Mouse (Mus musculus) T-helper 2 cell (primary cell): Measurements from ENCODE around the gene E2f4.

Experiments
- in situ Hi-C: fragments of 300-600 bp; cut with MboI, MseI; formaldehyde crosslinking; loops from one replicate; pipeline ENCODE4 v1.15.1; 2025; ENCODE audit warnings: high pct_unique_total_duplicates

E2f4 gene

GRCm38 (mm10) chr8:105297511-105298192 is at the start of gene E2f4:
E2f4 (plus strand) TSS chr8:105297663.
- in situ Hi-C loops: no loop called here

- in situ Hi-C loops: no loop called here
Observed at GRCm38 (mm10) chr8:105251954-105252353, 45.5 kb upstream of the E2f4 start.

GRCm38 (mm10) chr8:105252680-105253537 is 44.6 kb upstream of the E2f4 start:
- in situ Hi-C loops: no loop called here

GRCm38 (mm10) chr8:105253766-105254151 is 43.7 kb upstream of the E2f4 start:
- in situ Hi-C loops: no loop called here

- in situ Hi-C loops: no loop called here
Observed at GRCm38 (mm10) chr8:105254152-105254965, 43.1 kb upstream of the E2f4 start.

GRCm38 (mm10) chr8:105254966-105255350 is 42.5 kb upstream of the E2f4 start, which contains the start of gene B3gnt9:
B3gnt9 (minus strand) TSS chr8:105255153.
- in situ Hi-C loops: no loop called here

GRCm38 (mm10) chr8:105257318-105258114 is 39.9 kb upstream of the E2f4 start:
- in situ Hi-C loops: no loop called here

- in situ Hi-C loops: no loop called here
Observed at GRCm38 (mm10) chr8:105258911-105259720, 38.3 kb upstream of the E2f4 start.

- in situ Hi-C loops: no loop called here
Observed at GRCm38 (mm10) chr8:105259721-105260320, 37.6 kb upstream of the E2f4 start.

GRCm38 (mm10) chr8:105260371-105261099 is 36.9 kb upstream of the E2f4 start:
- in situ Hi-C loops: no loop called here

- in situ Hi-C loops: no loop called here
Observed at GRCm38 (mm10) chr8:105261326-105261980, 36.0 kb upstream of the E2f4 start.

- in situ Hi-C loops: no loop called here
Observed at GRCm38 (mm10) chr8:105263244-105263912, 34.1 kb upstream of the E2f4 start.

GRCm38 (mm10) chr8:105264024-105264982 is 33.2 kb upstream of the E2f4 start, which contains the start of the genes Tradd and Fbxl8:
Tradd (minus strand) TSS chr8:105264609.
Fbxl8 (plus strand) TSS chr8:105264648.
- in situ Hi-C loops: no loop called here

- in situ Hi-C loops: no loop called here
Observed at GRCm38 (mm10) chr8:105265128-105265527, 32.3 kb upstream of the E2f4 start.

GRCm38 (mm10) chr8:105266775-105267174 is 30.7 kb upstream of the E2f4 start:
- in situ Hi-C loops: no loop called here

GRCm38 (mm10) chr8:105268342-105269074 is 29.0 kb upstream of the E2f4 start:
- in situ Hi-C loops: no loop called here
